Mouse (Mus musculus) T-helper 17 cell (primary cell): Measurements from ENCODE around the gene Gm20388.

Experiments used
- in situ Hi-C, 2 experiments: fragments of 300-600 bp; cut with MboI, MseI; formaldehyde crosslinking; loops; 1 replicate in 1 of 2; 2 replicates in 1 of 2; pipeline ENCODE4 v1.15.1; 2025; ENCODE audit warnings: high pct_unique_total_duplicates in 2 of 2

The Gm20388 gene

GRCm38 (mm10) chr8:120501426-120501825, 590.8 kb downstream of the Gm20388 start:
- in situ Hi-C loops, result no loop called here

GRCm38 (mm10) chr8:120502428-120502827, 591.8 kb downstream of the Gm20388 start:
- in situ Hi-C loops, result no loop called here

GRCm38 (mm10) chr8:120504251-120505081, 593.8 kb downstream of the Gm20388 start:
- in situ Hi-C loops, result no loop called here

GRCm38 (mm10) chr8:120505082-120505511, 594.5 kb downstream of the Gm20388 start:
- in situ Hi-C loops, result no loop called here

- in situ Hi-C loops, result no loop called here
These were observed 595.1 kb downstream of the Gm20388 start for GRCm38 (mm10) chr8:120505619-120506310.

- in situ Hi-C loops, result no loop called here
These were observed 595.9 kb downstream of the Gm20388 start for GRCm38 (mm10) chr8:120506562-120506961.

- in situ Hi-C loops, result no loop called here
These were observed 596.6 kb downstream of the Gm20388 start for GRCm38 (mm10) chr8:120507290-120507689.

- in situ Hi-C loops, result no loop called here
These were observed 598.7 kb downstream of the Gm20388 start for GRCm38 (mm10) chr8:120509136-120510034.

GRCm38 (mm10) chr8:120510035-120510416, 599.4 kb downstream of the Gm20388 start:
- in situ Hi-C loops, result no loop called here

- in situ Hi-C loops, result no loop called here
These were observed 600.3 kb downstream of the Gm20388 start for GRCm38 (mm10) chr8:120510863-120511457.

- in situ Hi-C loops, result no loop called here
These were observed 601.1 kb downstream of the Gm20388 start for GRCm38 (mm10) chr8:120511737-120512136.

- in situ Hi-C loops, result no loop called here
These were observed 601.7 kb downstream of the Gm20388 start for GRCm38 (mm10) chr8:120512326-120512725.

GRCm38 (mm10) chr8:120513145-120513544, 602.5 kb downstream of the Gm20388 start:
- in situ Hi-C loops, result no loop called here

- in situ Hi-C loops, result no loop called here
These were observed 603.2 kb downstream of the Gm20388 start for GRCm38 (mm10) chr8:120513638-120514461.

- in situ Hi-C loops, result no loop called here
These were observed 604.6 kb downstream of the Gm20388 start for GRCm38 (mm10) chr8:120515214-120515613.

- in situ Hi-C loops, result no loop called here
These were observed 605.0 kb downstream of the Gm20388 start for GRCm38 (mm10) chr8:120515650-120516049.

GRCm38 (mm10) chr8:120516182-120516755, 605.6 kb downstream of the Gm20388 start:
- in situ Hi-C loops, result no loop called here

- in situ Hi-C loops, result no loop called here
These were observed 607.2 kb downstream of the Gm20388 start for GRCm38 (mm10) chr8:120517666-120518410.
